Mouse (Mus musculus) brain, embryonic 14.5 days (tissue): ENCODE measurements around the gene Ubr4. TPM values are rescaled to one million over a fixed set of nuclear protein-coding genes. Genes with fewer than 3 reads are reported as not detected.

ENCODE experiments used
- DNase-seq: peaks from one replicate; pipeline ENCODE4 v3.0.0-alpha.2; 2011; ENCODE audit warnings: low read depth
- CTCF ChIP-seq: fragments of 200-500 bp; IDR thresholded peaks from 2 replicates; pipeline ENCODE4 v1.5.1; 2012; ENCODE audit warnings: inconsistent platforms, mild to moderate bottlenecking, moderate library complexity, borderline replicate concordance; ENCODE audit not compliant: insufficient read depth, insufficient read length; ENCODE audit errors: extremely low read depth
- POLR2A ChIP-seq: fragments of 200-500 bp; IDR thresholded peaks from 2 replicates; pipeline ENCODE4 v1.6.1; 2012; ENCODE audit warnings: mild to moderate bottlenecking, inconsistent platforms, borderline replicate concordance; ENCODE audit not compliant: poor library complexity, insufficient read depth, insufficient read length, severe bottlenecking; ENCODE audit errors: extremely low read depth
- polyA plus RNA-seq: library from polyadenylated mRNA; depleted of rRNA; stranded (reverse); fragments of >200 nt; gene quantifications from 2 replicates; pipeline ENCODE4 v1.2.3, GENCODE M21; 2012

Gene Ubr4
- polyA plus RNA-seq, 1 experiment: 228 TPM

DNA sequence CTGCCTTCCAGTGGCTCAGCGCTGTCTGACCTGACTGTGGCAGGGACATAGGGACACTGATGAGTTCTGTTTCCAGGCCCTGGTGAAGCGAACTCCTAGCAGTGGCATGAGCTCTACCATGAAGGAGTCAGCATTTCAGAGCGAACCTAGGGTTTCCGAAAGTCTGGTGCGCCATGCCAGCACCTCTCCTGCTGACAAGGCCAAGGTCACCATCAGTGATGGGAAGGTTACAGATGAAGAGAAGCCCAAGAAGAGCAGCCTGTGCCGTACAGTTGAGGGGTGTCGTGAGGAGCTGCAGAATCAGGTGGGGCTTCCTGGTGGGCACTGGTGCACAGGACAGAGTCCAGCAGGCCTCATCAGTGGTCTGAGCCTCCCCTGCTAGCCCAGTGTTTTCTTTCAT lies 69.2 kb downstream of the Ubr4 start:
- TF ChIP-seq POLR2A: no peak
- TF ChIP-seq CTCF: no peak

DNA sequence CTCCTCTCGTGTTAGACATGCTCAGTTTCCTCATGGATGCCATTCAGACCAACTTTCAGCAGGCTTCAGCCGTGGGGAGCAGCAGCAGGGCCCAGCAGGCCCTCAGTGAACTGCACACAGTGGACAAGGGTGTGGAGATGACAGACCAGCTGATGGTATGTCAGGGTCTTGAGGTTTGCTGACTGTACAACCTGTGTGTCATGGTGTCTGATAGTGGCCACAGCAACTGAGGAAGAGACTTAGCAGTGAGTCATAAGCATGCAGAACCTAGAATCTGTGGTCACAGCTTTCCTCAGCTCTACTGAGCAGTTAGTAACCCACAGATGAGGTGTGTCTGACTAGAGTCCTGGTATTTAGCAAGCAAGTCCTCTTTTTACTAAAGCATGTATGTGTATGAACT lies 70.0 kb downstream of the Ubr4 start:
- no peak for DNase-seq
- no peak for TF ChIP-seq CTCF
- no peak for TF ChIP-seq POLR2A

More for the DNA sequence above, 69.2 kb downstream of the Ubr4 start:
- no peak for DNase-seq

DNA sequence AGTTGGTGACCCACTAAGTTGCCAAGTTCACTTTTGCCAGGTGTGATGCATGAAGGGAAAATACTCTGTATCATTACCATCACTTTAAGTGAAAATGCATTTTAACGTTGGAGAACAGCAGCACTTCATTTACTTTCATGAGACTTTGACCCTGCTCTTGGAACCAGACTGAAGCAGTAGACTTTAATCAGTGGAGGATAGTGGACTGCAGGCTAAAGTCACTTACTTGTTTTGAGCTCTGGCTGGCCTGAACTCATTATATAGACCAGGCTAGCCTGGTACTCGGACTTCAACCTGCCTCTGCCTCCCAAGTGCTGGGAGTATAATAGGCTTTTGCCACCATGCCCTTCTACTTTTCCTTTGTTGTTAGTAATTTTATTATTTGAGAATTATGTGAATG lies 70.9 kb downstream of the Ubr4 start:
- no peak for DNase-seq
- TF ChIP-seq CTCF: no peak
- TF ChIP-seq POLR2A: no peak

DNA sequence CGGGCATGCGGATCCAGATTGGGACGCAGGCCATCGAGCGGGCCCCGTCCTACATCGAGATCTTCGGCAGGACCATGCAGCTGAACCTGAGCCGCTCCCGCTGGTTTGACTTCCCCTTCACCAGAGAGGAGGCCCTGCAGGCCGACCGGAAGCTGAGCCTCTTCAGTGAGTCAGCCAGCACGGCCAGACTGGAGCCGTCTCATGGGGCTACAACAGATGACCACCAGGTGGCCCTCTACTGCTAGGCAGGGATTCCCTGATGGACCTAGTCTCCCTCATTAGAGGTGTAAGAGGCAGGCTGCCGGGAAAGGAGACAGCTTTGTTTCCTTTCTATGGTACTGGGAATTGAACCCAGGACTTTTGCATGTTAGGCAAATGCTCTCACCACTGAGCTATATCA lies 77.8 kb downstream of the Ubr4 start:
- TF ChIP-seq POLR2A (no peak), CTCF (peak; percentile 75)
- peak; percentile 64 for DNase-seq

DNA sequence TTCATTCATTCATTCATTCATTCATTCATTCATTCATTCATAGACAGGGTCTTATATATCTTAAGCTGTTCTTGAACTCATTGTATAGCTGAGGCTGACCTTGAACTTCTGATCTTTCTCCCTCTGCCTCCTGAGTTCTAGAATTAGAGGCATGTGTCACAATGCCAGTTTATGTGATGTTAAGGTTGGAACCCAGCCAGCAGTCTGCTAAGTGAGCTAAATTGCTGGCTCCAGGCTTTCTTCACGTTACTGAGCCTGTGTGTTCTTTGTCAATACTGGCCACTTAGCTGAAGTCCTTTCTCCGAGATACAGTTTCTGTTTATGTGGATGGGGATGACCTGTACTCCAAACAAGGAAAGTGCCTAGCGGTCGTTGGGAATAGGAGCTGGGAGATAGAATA lies 78.5 kb downstream of the Ubr4 start:
- TF ChIP-seq POLR2A (no peak), CTCF (no peak)
- DNase-seq: peak; percentile 47

DNA sequence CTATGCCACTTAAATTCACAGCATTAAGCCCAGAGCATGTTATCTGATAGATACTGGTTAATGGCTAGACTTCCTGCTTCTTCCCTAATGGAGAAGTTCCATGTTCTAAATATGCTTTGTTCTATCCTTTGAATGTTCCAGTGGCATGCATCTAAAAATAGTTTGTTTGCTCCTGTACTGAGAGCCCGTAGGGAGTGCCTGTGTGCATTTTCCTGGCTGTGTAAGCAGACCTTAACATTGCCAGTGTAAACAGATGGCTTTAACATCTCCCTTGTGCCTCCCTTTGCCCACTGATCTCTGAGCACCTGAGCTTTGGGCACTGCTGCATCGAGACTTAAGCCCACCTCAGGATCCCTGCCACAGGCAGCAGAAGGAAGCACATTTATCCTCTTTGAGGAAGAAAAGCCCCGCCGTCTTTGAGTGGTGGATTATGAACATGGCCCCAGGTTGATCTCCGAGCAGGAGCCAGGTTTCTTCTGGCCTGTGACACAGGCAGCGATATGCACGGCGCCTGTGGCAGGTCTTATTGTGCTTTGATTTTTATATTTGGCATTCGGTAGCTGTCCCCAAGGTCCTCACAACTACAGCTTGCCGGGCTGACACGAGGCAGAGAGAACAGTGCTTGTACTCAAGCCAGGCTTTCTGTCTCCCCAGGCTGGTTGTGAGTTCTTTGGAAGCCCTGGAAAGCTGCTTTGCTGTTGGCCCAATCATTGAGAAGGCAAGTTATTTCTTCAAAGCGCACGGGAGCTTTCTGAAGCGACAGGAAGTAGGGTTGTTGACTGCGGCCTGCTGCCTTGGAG lies 80.8 kb downstream of the Ubr4 start:
- no peak for TF ChIP-seq CTCF
- no peak for TF ChIP-seq POLR2A
- DNase-seq: peak; percentile 1

DNA sequence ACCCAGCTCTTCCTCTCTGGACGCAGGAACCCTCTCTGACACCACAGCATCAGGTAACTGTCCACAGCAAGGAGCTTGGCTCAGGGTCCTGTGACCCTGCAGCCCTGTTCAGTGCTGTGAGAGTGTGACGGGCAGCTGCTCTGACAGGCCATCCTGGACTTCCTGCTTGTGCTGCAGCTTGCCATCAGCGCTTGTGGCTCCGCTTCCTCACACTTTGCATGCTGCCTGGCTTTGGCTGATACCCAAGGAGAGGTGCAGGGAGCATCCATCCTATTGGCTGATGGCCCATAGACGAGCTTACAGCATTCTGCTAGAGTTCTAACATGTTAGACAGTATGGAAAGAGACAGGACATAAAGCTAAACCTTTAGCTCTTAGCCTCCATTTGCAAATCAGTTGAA lies 88.8 kb downstream of the Ubr4 start:
- TF ChIP-seq CTCF (no peak), POLR2A (no peak)
- peak; percentile 7 for DNase-seq

DNA sequence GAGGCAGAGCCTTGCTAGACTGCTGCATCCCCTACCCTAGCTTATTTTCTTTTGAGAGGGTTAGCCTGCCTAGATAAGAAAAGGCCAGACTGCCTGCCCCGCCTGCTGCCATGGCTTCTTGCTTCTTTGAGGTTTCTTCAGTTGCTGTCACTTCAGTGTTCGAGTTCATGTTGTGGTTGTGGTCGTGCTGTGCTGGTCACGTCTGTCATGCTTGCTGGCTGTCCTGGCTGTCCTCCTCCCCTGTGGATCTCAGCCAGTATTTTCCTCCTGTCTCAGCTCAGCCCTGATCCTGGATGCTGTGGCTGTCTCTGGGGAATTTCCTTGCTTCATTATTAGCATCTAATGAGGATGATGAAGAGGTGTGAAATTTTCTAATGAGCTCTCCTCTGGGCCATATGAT lies 89.4 kb downstream of the Ubr4 start:
- peak; percentile 1 for DNase-seq
- TF ChIP-seq POLR2A: no peak
- TF ChIP-seq CTCF: no peak

DNA sequence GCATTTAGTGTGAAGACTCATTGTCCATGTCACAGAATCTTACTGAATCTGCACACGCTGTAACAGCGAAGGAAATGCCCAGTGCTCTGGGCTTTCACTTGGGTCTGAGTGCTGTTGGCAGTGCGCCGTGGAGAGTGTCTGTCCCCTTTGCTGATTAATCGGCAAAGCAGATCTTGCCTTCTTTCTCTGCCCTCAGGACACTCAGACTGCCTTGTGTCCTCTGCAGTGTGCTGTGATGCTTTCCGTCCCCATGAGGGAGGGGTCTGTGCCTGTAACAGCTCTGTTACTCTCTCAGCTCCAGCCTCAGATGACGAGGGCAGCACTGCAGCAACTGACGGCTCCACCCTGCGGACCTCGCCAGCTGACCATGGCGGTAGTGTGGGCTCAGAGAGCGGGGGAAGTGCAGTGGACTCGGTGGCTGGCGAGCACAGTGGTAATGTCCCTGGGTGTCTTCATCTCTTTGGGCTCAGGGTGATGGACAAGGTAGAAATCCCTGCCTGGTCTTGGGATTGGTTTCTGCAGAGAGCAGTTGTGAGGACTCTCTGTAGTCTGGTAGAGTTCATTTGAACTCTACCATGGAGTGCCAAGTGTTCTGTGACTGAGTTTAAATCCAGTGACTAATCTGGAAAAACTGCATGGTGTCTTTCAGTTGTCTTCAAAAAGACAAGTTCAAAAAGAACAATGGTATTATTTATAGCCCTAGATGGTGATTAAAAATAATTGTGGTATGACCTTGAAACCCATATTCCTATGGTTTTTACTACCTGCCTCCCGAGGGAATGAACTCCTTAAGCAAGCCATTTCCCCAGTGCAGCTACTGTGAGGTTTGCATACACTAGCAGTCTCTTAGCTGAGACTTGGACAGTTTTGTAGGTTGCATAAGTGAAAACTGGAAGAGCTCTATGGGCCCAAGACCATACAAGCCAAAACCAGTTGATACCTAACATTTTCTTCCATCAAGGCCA lies 90.3 kb downstream of the Ubr4 start:
- no peak for DNase-seq
- no peak for TF ChIP-seq CTCF
- no peak for TF ChIP-seq POLR2A

DNA sequence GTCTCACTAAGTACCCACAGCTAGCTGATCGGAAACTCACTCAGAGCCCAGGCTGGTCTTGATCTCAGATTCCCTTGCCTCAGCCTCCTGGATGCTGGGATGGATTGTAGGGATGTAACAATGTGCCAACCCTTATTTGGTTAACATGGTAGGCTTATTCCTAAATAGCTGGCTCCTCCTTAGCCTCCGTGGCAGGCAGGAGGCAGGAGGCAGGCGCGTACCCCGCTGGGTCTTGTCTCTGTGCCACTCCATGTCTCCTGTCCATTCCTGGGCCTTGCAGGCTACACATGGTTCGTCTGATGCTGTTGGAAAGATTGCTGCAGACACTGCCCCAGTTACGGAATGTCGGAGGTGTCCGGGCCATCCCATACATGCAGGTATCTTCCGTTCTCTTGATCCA lies 91.9 kb downstream of the Ubr4 start:
- DNase-seq: no peak
- no peak for TF ChIP-seq POLR2A
- no peak for TF ChIP-seq CTCF

DNA sequence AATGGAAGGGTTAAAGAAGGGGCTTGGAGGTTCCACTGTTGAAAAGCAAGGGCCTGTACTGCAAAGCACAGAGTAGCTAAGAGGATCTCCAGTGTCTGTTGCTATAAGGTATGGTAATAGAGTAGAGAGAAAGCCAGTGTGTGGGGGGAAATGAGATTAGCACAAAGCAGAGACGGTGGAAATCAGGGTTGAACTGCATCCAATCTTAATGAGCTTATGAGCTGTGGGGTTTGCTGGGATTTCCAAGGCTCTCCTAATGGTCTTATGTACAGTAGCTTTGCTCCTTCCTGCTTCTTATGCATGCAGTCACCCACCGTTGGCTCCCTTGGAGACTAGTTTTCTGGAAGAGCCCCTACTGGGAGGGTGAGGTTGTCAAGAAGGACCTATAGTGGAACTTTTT lies 93.8 kb downstream of the Ubr4 start:
- TF ChIP-seq POLR2A (no peak), CTCF (no peak)
- DNase-seq: peak; percentile 6

DNA sequence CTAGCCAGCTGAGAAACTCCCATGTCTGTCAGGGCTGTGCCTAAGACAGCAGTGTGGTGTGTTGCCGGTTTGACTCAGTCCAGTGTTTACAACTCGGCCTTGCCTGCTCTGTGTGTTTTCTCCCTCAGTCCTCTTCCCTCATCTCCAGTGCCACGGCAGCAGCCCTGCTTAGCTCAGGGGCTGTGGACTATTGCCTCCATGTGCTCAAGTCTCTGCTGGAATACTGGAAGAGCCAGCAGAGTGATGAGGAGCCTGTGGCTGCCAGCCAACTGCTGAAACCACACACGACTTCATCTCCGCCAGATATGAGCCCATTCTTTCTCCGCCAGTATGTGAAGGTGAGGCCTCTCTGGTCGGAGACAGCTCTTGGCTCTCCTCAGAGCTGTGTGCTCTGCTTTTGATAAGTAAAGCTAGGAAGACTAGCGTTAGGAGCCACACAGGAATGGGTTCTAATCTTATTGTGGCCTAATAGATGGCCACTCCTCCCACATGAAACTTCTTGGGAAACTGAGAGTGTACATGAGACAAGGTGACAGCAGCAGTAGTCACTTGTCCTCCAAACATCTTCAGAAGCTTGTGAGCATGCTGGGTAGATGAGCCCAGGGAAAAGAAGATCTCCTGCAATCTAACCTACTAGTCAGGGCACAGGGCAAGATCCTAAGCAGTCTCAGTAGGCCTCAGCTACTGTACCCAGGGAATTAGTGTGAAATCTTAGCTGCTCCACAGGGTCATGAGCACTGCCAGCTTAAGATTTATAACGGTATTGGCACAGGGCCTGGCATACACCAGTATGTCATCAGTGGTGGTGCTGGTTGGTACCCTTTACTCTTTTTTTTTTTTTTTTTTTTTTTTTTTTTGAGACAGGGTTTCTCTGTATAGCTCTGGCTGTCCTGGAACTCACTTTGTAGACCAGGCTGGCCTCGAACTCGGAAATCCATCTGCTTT lies 94.6 kb downstream of the Ubr4 start:
- no peak for DNase-seq
- TF ChIP-seq CTCF (no peak), POLR2A (no peak)
